ENCODE assay signal across 8 mouse cellular contexts in genomic region chr2:104685418-104685817, GRCm38 (mm10). TPM values are rescaled to one million over a fixed set of nuclear protein-coding genes. Genes with fewer than 3 reads are reported as not detected.
A peak's percentile ranks its signal among the peaks of the same experiment; 100 is the strongest.
DNase-seq lines count a peak whose midpoint lies in the region; ATAC-seq lines count a peak whose summit lies in the region.

No protein-coding gene starts in this region.

- H3K36me3 ChIP-seq in heart, embryonic 13.5 days = peaks cover 29% of the 10 kb centered on the region
- peaks cover 5% of the 10 kb centered on the region; the same call in 1 of the 2 replicates for H3K36me3 ChIP-seq in liver, embryonic 11.5 days (ENCODE audit: control insufficient read depth, insufficient read depth, low read length)
- peaks cover 4% of the 10 kb centered on the region; the same call in 1 of the 2 replicates for H3K36me3 ChIP-seq in stomach, embryonic 15.5 days

- peak overlapping the region; percentile 54 for H3K4me2 ChIP-seq in heart, embryonic 13.5 days
- no peak overlapping the region for H3K4me2 ChIP-seq in liver, embryonic 11.5 days
- H3K4me2 ChIP-seq in stomach, embryonic 15.5 days = no peak overlapping the region

- H3K9me3 ChIP-seq in heart, embryonic 13.5 days = no peaks in the 10 kb centered on the region
- H3K9me3 ChIP-seq in liver, embryonic 11.5 days (ENCODE audit: control insufficient read depth, low read length) = no peaks in the 10 kb centered on the region
- no peaks in the 10 kb centered on the region for H3K9me3 ChIP-seq in stomach, embryonic 15.5 days

- WGBS in heart, embryonic 13.5 days = 6% methylated on average over 13 of the region's 13 CpGs
- 6% methylated on average over 13 of the region's 13 CpGs for WGBS in liver, embryonic 11.5 days
- 5% methylated on average over 13 of the region's 13 CpGs for WGBS in stomach, embryonic 15.5 days

- no peak overlapping the region for H3K9ac ChIP-seq in heart, embryonic 13.5 days
- no peak overlapping the region for H3K9ac ChIP-seq in liver, embryonic 11.5 days (ENCODE audit: low read depth, low read length)
- no peak overlapping the region for H3K9ac ChIP-seq in stomach, embryonic 15.5 days

- peaks cover 6% of the 10 kb centered on the region; the same call in 1 of the 2 replicates for H3K4me1 ChIP-seq in heart, embryonic 13.5 days
- H3K4me1 ChIP-seq in liver, embryonic 11.5 days (replicated peaks; ENCODE audit: control insufficient read depth, insufficient read depth, low read length) = no peaks in the 10 kb centered on the region; the same call in 1 of the 2 replicates
- H3K4me1 ChIP-seq in stomach, embryonic 15.5 days = no peaks in the 10 kb centered on the region

- no peak overlapping the region for H3K27ac ChIP-seq in heart, embryonic 13.5 days (replicated peaks)
- no peak overlapping the region for H3K27ac ChIP-seq in liver, embryonic 11.5 days (ENCODE audit: low read depth, low read length)
- H3K27ac ChIP-seq in stomach, embryonic 15.5 days = no peak overlapping the region

- ATAC-seq in erythroid progenitor cell, adult 5-6 weeks (replicated peaks; ENCODE audit: low FRiP score, poor library complexity, severe bottlenecking) = peak; percentile 58; the same call in 1 of the 2 replicates
- ATAC-seq in heart, embryonic 13.5 days (ENCODE audit: extremely low read depth, insufficient number of reproducible peaks, low FRiP score, low TSS enrichment) = peak; percentile 56; the same call in 1 of the 2 replicates
- ATAC-seq in liver, embryonic 11.5 days (replicated peaks; ENCODE audit: low FRiP score) = peak; percentile 75
- ATAC-seq in stomach, embryonic 15.5 days (ENCODE audit: insufficient read depth, low FRiP score, low read depth) = peak; percentile 81

- DNase-seq in B cell, adult 2 months = peak; percentile 78 to 79
- peak; percentile 90 for DNase-seq in brain, adult 2 months (ENCODE audit: low read depth, low spot score)
- peak; percentile 91 for DNase-seq in kidney, postnatal 10 days
- peak; percentile 73 for DNase-seq in liver, embryonic 11.5 days (ENCODE audit: low spot score)
- DNase-seq in natural killer cell, adult 2 months (ENCODE audit: low spot score in 2 of 2) = peak; percentile 34 to 59

- H3K27me3 ChIP-seq in heart, embryonic 13.5 days (replicated peaks) = no peaks in the 10 kb centered on the region
- H3K27me3 ChIP-seq in liver, embryonic 11.5 days (replicated peaks; ENCODE audit: control insufficient read depth, insufficient read depth, low read length) = no peaks in the 10 kb centered on the region
- no peaks in the 10 kb centered on the region for H3K27me3 ChIP-seq in stomach, embryonic 15.5 days (replicated peaks)

- H3K4me3 ChIP-seq in heart, embryonic 13.5 days = peak overlapping the region; percentile 19
- no peak overlapping the region for H3K4me3 ChIP-seq in liver, embryonic 11.5 days (ENCODE audit: low read depth, low read length)
- H3K4me3 ChIP-seq in stomach, embryonic 15.5 days (replicated peaks) = no peak overlapping the region

RNA-seq across cellular contexts. Expression of gene Tcp11l1, which starts 26.6 kb away (rescaled TPM):
- total RNA-seq in erythroid progenitor cell, adult 5-6 weeks (2015; ENCODE audit: low replicate concordance) = 3.6 TPM in 1 of 2 replicates, not detected in the other
- total RNA-seq in erythroid progenitor cell, adult 5-6 weeks (2017; ENCODE audit: low replicate concordance) = not detected in 2 replicates
- 25.6 and 32.2 TPM in 2 replicates for polyA plus RNA-seq in heart, embryonic 13.5 days (2015; fragmentation: Nextera tagmentation; extraction: Ambion mirVana)
- polyA plus RNA-seq in liver, embryonic 11.5 days (2014; fragmentation: Nextera tagmentation; extraction: Ambion mirVana) = 20.3 and 22.9 TPM in 2 replicates
- polyA plus RNA-seq in stomach, embryonic 15.5 days (2015; fragmentation: Nextera tagmentation; extraction: Ambion mirVana) = 31.7 and 36.6 TPM in 2 replicates

RNA-seq across cellular contexts. Expression of gene Pin1rt1, which starts 30.8 kb away (rescaled TPM):
- total RNA-seq in erythroid progenitor cell, adult 5-6 weeks (2015; ENCODE audit: low replicate concordance) = not detected in 2 replicates
- total RNA-seq in erythroid progenitor cell, adult 5-6 weeks (2017; ENCODE audit: low replicate concordance) = not detected in 2 replicates
- polyA plus RNA-seq in heart, embryonic 13.5 days (2015; fragmentation: Nextera tagmentation; extraction: Ambion mirVana) = not detected in 2 replicates
- not detected in 2 replicates for polyA plus RNA-seq in liver, embryonic 11.5 days (2014; fragmentation: Nextera tagmentation; extraction: Ambion mirVana)
- polyA plus RNA-seq in stomach, embryonic 15.5 days (2015; fragmentation: Nextera tagmentation; extraction: Ambion mirVana) = not detected in 2 replicates

RNA-seq across cellular contexts. Expression of gene Depdc7, which starts 57.3 kb away (rescaled TPM):
- total RNA-seq in erythroid progenitor cell, adult 5-6 weeks (2015; ENCODE audit: low replicate concordance) = not detected in 2 replicates
- total RNA-seq in erythroid progenitor cell, adult 5-6 weeks (2017; ENCODE audit: low replicate concordance) = 0.98 TPM in 1 of 2 replicates, not detected in the other
- 3.3 and 4.6 TPM in 2 replicates for polyA plus RNA-seq in heart, embryonic 13.5 days (2015; fragmentation: Nextera tagmentation; extraction: Ambion mirVana)
- 10.3 and 12.3 TPM in 2 replicates for polyA plus RNA-seq in liver, embryonic 11.5 days (2014; fragmentation: Nextera tagmentation; extraction: Ambion mirVana)
- 14.2 and 18.8 TPM in 2 replicates for polyA plus RNA-seq in stomach, embryonic 15.5 days (2015; fragmentation: Nextera tagmentation; extraction: Ambion mirVana)
